Mouse (Mus musculus) macrophage (primary cell): ENCODE results near the gene Tigd3. TPM values are rescaled to one million over a fixed set of nuclear protein-coding genes. Genes with fewer than 3 reads are reported as not detected.

Experiments used
- H3K27ac ChIP-seq: fragments of 350-480 bp; formaldehyde crosslinking; 2 replicates; pipeline ENCODE4 v1.9.0; 2021
- H3K36me3 ChIP-seq: fragments of 350-480 bp; formaldehyde crosslinking; 2 replicates; pipeline ENCODE4 v1.9.0; 2021; ENCODE audit errors: inconsistent target
- H3K4me3 ChIP-seq: fragments of 350-480 bp; formaldehyde crosslinking; 2 replicates; pipeline ENCODE4 v1.9.0; 2021; ENCODE audit errors: inconsistent target
- H3K79me2 ChIP-seq: fragments of 350-480 bp; formaldehyde crosslinking; 2 replicates; pipeline ENCODE4 v1.9.0; 2021; ENCODE audit errors: inconsistent target
- WGBS: methylation state at CpG from one replicate; pipeline ENCODE4 v1.1.7; 2026; ENCODE audit warnings: inconsistent platforms; ENCODE audit not compliant: missing documents; 5-methylcytosine and 5-hydroxymethylcytosine counted together
- polyA plus RNA-seq: library from polyadenylated mRNA; stranded (reverse); fragments of 250-400 nt; gene quantifications from 3 replicates; pipeline ENCODE4 v1.2.4, GENCODE M21; 2018; ENCODE audit warnings: inconsistent platforms

Tigd3 gene
- polyA plus RNA-seq, 1 experiment from 2014 or later, result 0.16 TPM

DNA sequence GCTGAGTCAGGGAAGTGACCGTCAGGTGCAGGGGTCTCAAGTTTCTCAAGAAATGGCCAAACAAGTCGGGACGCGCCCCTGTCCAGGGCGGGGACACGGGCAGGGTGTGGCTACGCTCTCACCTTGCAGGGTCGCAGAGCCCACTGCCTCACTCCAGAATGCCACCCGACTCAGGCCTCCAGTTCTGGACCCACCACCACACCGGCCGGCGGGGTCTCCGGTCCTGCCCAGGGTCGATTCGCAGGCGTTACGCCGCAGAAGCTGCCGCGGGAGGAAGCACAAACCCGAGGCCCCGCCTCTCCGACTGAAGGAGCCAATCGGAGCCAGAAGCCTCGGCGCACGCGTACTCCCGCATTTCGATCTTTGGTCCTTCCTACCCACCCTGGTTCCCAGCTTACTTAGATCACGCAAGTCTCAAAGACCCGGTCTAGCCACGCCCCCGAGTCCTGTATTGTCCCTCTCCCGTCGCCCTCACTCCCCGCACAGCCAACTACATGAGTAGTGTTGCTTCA is 18.9 kb downstream of the Tigd3 start, which contains the start of gene Frmd8:
Gene Frmd8, minus strand, starts transcription at position 306 of the 512 bp plus-strand sequence.
- Histone ChIP-seq H3K36me3 (peaks cover 22% of the 10 kb centered on the region; the same call in 1 of the 2 replicates), H3K4me3 (peak within 1 kb of the TSS; percentile 95), H3K79me2 (peaks cover 64% of the 10 kb centered on the region), H3K27ac (peak within 1 kb of the TSS; percentile 68)
- under 1% methylated on average over 35 of the region's 37 CpGs for WGBS

DNA sequence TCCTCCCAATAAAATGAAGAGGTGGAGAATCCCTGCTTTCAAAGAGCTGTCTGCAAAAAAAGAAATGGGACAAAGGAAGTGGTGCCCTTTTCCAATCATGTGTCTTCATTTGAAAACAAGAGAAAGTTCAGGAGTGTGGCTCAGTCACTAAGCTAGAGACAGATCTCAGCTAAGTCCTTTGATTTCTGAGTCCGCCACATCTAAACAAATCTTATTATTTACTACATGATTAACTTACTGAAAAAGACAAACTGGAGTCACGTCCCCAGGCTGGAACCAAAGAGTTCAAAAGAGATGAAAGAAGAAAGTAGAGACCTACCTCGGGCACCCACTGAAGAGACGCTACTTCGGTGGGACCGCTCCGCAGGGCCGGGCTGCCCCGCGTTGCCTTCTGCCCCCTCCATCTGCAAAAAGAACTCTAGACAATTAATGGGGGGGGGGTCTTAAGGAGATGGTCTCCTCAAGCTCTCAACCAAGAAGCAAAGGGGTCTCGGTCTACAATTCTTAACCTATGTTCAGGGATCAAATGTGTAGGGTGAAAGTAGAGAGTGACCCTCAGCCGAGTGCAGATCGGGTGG is 19.5 kb downstream of the Tigd3 start:
- Histone ChIP-seq H3K36me3 (peaks cover 22% of the 10 kb centered on the region; the same call in 1 of the 2 replicates), H3K79me2 (peaks cover 59% of the 10 kb centered on the region), H3K27ac (peak overlapping the region; percentile 68), H3K4me3 (peak overlapping the region; percentile 95)
- 6% methylated on average over 13 of the region's 13 CpGs for WGBS

DNA sequence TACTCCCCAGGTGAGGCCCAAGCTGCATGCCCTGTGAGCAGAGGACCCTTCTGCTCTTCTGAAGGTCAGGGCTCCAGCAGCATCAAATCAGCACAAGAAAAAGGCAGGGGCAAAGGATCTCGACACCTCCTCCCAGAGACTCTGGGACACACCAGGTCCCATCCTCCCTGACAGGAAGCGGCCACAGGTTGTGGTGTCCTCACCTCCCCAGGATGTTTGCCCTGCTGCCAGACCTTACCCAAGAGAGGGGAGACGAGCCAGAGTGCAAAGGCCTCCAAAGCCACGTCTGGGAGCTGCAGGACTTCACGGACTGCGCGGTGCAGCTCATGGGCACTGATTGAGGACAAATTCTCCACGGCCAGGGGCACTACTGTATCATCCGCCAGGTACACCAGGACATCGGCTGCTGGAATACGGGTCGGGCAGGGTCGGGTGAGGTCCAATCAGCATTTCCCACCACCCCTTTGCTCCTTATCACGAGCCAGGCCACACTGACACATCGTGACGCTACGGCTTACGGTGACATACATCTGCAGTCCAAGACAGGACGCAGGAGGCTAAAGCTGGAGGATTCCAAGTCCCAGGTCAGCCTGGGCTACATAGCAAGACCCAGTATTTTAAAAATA is 20.9 kb downstream of the Tigd3 start:
- 84% methylated on average over 19 of the region's 19 CpGs for WGBS
- no peak overlapping the region for H3K4me3 ChIP-seq
- no peak overlapping the region for H3K27ac ChIP-seq
- H3K36me3 ChIP-seq, result peaks cover 36% of the 10 kb centered on the region
- H3K79me2 ChIP-seq, result peaks cover 44% of the 10 kb centered on the region

DNA sequence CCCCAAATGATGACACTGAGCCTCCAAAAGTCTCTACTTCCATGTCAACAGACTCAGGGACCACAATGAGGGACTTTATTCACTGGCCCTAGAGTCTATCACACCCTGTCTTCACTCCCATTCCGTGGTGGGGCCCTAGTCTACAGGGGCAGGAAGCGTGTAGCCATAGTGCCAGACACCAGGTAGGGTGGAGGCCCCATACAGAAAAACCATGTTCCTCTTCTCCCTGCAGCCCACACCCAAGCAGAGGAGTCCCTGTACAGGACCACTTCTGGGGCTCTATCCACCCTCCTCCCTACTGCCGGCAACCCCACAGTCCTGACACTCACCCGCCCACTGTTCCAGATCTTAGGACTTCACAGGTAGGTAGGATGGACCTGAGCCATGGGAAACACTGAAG is 21.4 kb downstream of the Tigd3 start:
- WGBS, result 50% methylated on average over 4 of the region's 4 CpGs
- no peak overlapping the region for H3K4me3 ChIP-seq
- no peak overlapping the region for H3K27ac ChIP-seq
- peaks cover 41% of the 10 kb centered on the region for H3K36me3 ChIP-seq
- peaks cover 44% of the 10 kb centered on the region for H3K79me2 ChIP-seq

DNA sequence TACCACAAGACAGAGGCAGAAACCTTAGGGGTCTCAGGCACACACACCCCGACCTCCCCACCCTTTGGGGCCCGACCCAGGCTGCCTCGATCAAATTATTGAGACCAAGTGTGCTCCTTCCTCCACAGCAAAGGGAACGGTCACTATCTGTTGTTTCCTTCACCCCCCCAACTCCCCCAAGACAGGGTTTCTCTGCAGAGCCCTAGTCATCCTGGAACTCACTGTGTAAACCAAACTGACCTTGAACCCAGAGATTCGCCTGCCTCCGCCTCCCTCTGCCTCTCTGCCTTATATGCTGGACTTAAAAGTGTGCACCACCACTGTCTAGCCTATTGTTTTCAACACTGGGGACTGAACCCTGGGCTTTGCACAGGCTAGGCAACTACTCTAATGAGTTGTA is 22.3 kb downstream of the Tigd3 start:
- Histone ChIP-seq H3K36me3 (peaks cover 49% of the 10 kb centered on the region), H3K27ac (no peak overlapping the region), H3K79me2 (peaks cover 44% of the 10 kb centered on the region), H3K4me3 (no peak overlapping the region)
- 36% methylated on average over 6 of the region's 6 CpGs for WGBS

DNA sequence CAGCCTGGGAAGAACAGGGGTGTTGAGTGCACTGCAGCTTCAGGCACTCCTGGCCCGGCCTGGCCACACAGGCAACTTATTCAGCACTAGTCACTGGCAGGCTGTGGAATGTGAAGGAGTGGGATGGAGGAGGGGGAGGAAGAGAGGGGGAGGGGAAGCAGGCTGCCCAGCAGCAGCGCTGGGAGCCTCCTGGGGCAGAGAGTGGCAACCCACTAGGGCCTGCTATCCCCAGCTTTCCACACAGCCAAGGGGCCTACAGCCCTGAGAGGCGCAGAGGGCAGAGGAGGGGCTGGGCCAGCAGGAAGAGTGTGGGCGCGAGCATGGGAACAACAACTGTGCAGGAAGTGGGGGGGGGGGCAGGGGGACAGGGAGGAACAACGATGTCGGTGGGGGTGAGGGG is 22.7 kb downstream of the Tigd3 start:
- Histone ChIP-seq H3K79me2 (peaks cover 44% of the 10 kb centered on the region), H3K4me3 (no peak overlapping the region), H3K27ac (no peak overlapping the region), H3K36me3 (peaks cover 53% of the 10 kb centered on the region)
- WGBS, result 30% methylated on average over 7 of the region's 7 CpGs

DNA sequence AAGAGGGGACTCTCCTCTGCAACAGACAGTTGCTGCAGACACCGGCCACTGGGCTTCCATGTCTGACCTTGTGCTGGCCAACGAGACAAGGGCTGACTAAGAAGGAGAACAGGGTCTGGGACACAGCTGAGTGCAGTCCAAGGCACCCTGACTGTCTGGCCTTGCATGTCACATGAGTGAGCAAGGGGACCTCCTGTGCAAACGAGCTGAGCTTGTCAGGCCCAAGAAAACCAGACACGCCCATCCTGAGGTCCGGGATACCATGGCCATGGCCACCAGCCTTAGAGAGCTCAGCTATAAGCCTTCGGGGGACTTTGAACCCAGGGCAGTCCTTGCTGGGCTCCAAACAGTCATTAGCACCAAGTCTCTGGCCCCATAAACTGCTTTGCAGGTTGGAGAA is 25.9 kb downstream of the Tigd3 start:
- no peak overlapping the region for H3K27ac ChIP-seq
- H3K79me2 ChIP-seq, result peaks cover 24% of the 10 kb centered on the region
- H3K36me3 ChIP-seq, result peaks cover 85% of the 10 kb centered on the region
- WGBS, result 97% methylated on average over 5 of the region's 6 CpGs
- H3K4me3 ChIP-seq, result no peak overlapping the region

DNA sequence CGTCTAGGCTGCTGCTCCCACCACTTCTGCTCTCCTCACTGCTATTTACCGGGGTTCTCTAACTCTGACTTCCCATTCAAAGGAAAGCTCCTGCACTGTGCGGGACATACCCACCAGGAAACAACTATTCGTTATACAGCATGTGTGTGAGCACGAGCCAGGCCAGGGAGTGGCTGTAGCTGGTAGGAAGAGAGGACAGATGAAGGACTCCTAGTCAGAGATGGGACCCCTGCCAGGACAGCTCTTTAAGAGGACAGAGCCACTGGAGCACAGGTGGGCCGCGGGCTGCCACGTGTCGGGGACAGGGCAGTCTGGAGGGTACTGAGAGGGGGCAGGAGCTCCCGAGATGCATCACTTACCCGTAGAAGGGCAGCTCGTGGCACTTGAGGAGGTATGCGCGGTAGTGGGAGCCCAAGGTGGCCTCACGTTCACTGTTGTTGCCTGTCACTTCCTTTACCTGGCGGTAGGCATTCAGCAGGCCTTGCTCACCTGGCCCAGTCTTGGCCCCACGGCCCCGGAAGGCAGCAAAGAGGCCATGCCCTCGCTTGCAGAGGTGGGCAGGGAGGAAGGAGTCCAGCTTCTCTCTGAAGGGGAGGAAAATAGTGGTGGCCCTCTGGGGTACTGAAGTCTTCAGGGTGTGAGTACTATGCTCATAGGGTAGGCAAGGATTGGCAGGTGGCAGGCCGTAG is 29.1 kb downstream of the Tigd3 start:
- 93% methylated on average over 14 of the region's 20 CpGs for WGBS
- H3K4me3 ChIP-seq, result no peak overlapping the region
- H3K79me2 ChIP-seq, result no peaks in the 10 kb centered on the region
- peaks cover 91% of the 10 kb centered on the region for H3K36me3 ChIP-seq
- H3K27ac ChIP-seq, result no peak overlapping the region

DNA sequence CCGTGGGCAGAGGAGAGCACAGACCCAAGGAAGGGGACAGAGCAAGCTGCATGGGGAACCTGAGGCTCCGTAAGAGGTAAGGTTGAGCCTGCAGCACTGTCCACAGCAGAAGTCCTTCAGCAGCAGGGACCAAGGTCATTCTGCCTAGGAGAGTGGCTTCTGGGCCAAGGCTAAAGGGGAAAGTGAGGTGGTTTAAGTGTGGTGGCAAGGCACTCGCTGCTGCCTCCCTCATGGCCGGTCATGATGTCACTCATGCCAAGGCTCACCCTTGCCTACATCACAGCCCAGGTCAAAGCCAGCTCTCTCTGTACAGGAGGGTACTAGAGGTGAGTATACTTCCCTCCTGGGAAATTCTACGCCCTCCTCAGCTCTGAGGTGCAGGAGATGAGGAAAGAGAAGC is 30.2 kb downstream of the Tigd3 start:
- 100% methylated on average over 5 of the region's 5 CpGs for WGBS
- Histone ChIP-seq H3K79me2 (peaks cover 4% of the 10 kb centered on the region; the same call in 1 of the 2 replicates), H3K36me3 (peaks cover 91% of the 10 kb centered on the region), H3K4me3 (no peak overlapping the region), H3K27ac (no peak overlapping the region)

DNA sequence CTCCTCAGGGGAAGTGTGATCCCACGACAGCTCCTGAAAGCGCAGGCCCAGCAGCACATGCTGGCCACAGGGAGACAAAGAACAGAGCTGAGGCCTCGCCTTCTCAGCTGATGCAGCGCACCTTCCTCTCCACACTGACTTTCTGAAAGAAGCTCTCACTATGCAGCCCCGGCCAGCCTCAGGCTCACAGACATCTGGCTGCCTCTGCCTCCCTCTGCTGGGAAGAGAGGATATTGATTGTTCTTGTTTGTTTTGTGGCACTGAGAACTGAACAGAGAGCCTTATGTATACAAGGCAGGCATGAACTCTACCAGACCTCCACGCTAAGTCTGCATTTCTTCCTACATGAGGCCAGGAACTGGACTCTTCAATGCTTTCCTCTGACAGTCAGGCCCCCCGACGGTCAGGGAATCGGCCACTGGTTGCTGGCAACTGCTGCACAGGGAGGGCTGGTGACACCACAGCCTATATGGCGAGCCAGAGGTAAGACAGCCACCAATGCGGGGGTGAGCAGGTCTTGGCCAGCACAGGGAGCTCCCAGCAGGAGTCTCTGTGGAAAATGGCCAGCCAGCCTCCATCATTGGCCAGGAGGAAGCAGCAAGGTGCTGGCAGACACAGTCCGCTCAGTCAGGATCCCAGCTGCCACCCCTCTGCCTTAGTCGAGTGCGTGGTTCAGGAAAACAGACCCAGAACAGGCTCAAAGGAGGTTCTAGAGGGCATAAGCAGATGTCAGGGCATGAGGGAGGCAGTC is 31.4 kb downstream of the Tigd3 start:
- Histone ChIP-seq H3K4me3 (no peak overlapping the region), H3K36me3 (peaks cover 91% of the 10 kb centered on the region), H3K27ac (no peak overlapping the region), H3K79me2 (peaks cover 5% of the 10 kb centered on the region; the same call in 1 of the 2 replicates)
- 95% methylated on average over 10 of the region's 14 CpGs for WGBS

DNA sequence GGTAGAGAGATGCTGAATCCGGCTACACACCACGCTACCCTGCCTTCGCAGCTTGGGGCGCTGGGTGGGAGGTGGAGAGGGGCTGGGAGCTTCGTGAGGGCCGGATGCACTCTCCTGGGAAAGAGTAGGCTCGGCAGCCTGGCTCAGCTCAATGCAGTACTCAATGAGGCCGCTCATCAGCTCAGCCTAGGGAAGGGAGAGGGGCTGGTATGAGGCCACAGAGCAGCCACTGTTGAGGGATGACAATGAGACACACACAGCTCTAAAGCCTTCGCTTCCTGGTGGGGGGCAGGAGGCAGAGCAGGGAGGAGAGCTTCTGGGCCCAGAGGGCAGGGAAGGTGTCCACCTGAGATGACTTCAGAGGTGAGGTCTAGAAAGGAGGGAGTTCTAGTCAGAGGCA is 37.3 kb downstream of the Tigd3 start:
- WGBS, result 93% methylated on average over 9 of the region's 9 CpGs
- H3K4me3 ChIP-seq, result no peak overlapping the region
- peaks cover 74% of the 10 kb centered on the region for H3K36me3 ChIP-seq
- H3K79me2 ChIP-seq, result peaks cover 5% of the 10 kb centered on the region; the same call in 1 of the 2 replicates
- no peak overlapping the region for H3K27ac ChIP-seq

DNA sequence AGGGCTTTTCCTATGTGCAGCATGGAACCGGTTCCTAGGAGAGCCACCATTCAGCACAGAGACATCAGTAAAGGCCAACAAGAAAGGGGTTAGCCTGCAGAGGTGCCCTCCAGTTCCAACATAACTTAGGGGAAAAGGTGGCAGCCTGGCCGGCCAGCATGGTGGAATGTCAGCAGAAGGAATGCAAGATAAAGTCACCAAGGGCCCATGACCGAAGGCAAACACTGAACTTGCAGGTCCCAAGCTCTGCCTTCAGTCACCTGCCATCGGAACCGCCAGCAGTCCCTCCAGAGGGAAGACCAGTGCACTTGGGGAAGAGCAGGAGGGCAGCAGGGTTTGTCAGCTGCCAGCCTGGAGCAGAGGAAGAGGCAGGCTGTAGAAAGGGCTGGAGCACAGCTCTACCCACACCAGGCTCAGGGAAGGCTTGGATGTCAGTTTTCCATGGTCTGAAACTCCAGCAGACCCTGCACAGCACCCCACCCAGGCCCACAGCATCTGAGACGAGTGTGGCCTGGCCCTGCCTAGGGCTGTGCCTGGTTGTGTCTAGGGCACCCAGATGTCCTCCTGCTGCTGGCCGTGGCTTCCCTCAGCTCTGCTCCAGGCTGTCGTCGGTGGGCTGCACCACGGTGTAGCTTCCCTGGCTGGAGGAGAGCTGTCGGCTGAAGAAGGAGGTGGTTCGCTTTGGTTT is 41.8 kb downstream of the Tigd3 start:
- peak overlapping the region; percentile 100 for H3K27ac ChIP-seq
- peaks cover 37% of the 10 kb centered on the region; the same call in 1 of the 2 replicates for H3K36me3 ChIP-seq
- WGBS, result 95% methylated on average over 11 of the region's 12 CpGs
- H3K4me3 ChIP-seq, result no peak overlapping the region
- H3K79me2 ChIP-seq, result peaks cover 40% of the 10 kb centered on the region

DNA sequence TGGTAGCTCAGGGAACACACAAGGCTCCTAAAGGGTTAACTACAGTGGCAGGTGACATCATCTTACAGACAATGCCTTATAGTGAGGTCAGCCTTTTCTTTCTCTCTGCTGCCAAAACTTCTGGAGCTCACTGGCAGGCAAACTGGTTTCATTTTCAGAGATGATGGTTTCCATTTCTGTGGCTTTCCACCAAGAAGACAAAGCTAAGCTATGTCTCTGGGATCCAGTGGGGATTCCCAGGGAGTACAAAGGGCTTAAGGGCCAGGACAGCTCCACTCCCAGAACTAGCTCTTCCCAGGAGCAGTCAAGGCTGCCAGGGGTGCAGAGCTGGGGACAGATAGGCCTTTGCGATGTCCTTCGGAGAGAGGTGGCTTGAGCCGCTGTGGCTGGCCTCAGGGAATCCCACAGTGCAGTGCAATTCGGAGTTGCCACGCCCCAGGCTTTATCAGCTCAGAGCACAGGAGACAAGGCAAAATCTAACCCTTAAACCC is 42.4 kb downstream of the Tigd3 start:
- Histone ChIP-seq H3K4me3 (no peak overlapping the region), H3K79me2 (peaks cover 43% of the 10 kb centered on the region), H3K27ac (peak overlapping the region; percentile 100), H3K36me3 (peaks cover 31% of the 10 kb centered on the region; the same call in 1 of the 2 replicates)
- 93% methylated on average over 4 of the region's 5 CpGs for WGBS

DNA sequence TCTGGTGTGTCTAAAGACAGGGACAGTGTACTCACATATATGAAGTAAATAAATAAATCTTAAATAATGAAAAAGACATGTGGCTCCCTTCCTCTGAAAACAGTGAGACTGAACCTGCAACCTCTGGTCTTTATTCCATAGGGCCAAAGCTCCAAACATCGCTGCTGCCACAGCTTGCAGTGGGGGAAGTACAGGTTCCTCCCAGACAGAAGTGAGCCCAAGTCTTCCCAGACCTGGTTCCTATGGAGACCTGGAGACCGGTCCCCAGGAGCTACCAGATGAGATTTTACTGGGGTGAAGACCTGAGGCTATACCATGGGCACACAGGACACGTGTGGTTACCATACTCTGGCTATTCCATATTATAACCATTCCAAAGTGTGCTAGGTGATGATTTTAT is 43.1 kb downstream of the Tigd3 start:
- Histone ChIP-seq H3K27ac (peak overlapping the region; percentile 100), H3K79me2 (peaks cover 43% of the 10 kb centered on the region), H3K36me3 (peaks cover 24% of the 10 kb centered on the region; the same call in 1 of the 2 replicates), H3K4me3 (no peak overlapping the region)
- WGBS, result 89% methylated on average over 3 of the region's 3 CpGs
